Mouse (Mus musculus) C2C12 (cell line): Measurements from ENCODE around the gene Pou2af1. TPM values are rescaled to one million over a fixed set of nuclear protein-coding genes. Genes with fewer than 3 reads are reported as not detected.

ENCODE experiments used
- H3K27me3 ChIP-seq: one replicate; pipeline ENCODE4 v1.6.1; 2011; ENCODE audit not compliant: control insufficient read depth, insufficient read depth, insufficient read length
- H3K36me3 ChIP-seq: one replicate; pipeline ENCODE4 v1.6.1; 2011; ENCODE audit not compliant: control insufficient read depth, insufficient read depth
- H3K4me3 ChIP-seq: one replicate; pipeline ENCODE4 v1.5.1; 2011; ENCODE audit warnings: mild to moderate bottlenecking, control low read depth; ENCODE audit not compliant: poor library complexity, insufficient read depth, severe bottlenecking
- H3K79me2 ChIP-seq: one replicate; pipeline ENCODE4 v1.6.1; 2011; ENCODE audit not compliant: control insufficient read depth, insufficient read depth
- H3K79me3 ChIP-seq: one replicate; pipeline ENCODE4 v1.6.1; 2011; ENCODE audit warnings: low read depth, control low read depth
- H3ac ChIP-seq: one replicate; pipeline ENCODE3; 2011; ENCODE audit warnings: low read depth; ENCODE audit not compliant: control insufficient read depth, insufficient read length
- CEBPB ChIP-seq: IDR thresholded peaks from one replicate; pipeline ENCODE4 v1.6.1; 2011; ENCODE audit warnings: low read depth, mild to moderate bottlenecking, control low read depth, moderate library complexity
- CTCF ChIP-seq: IDR thresholded peaks from one replicate; pipeline ENCODE4 v1.5.1; 2011; ENCODE audit not compliant: control insufficient read depth, insufficient read depth, insufficient read length
- FOSL1 ChIP-seq: IDR thresholded peaks from one replicate; pipeline ENCODE4 v1.8.0; 2011; ENCODE audit warnings: mild to moderate bottlenecking, low read length; ENCODE audit not compliant: poor library complexity, insufficient read depth, severe bottlenecking
- MAX ChIP-seq: IDR thresholded peaks from one replicate; pipeline ENCODE4 v1.6.1; 2011; ENCODE audit warnings: mild to moderate bottlenecking, control low read depth
- MYOD1 ChIP-seq: IDR thresholded peaks from one replicate; pipeline ENCODE4 v1.6.1; 2011; ENCODE audit warnings: low read depth; ENCODE audit not compliant: control insufficient read depth, insufficient read length
- MYOG ChIP-seq: IDR thresholded peaks from one replicate; pipeline ENCODE4 v1.6.1; 2011; ENCODE audit not compliant: control insufficient read depth, insufficient read length; ENCODE audit errors: extremely low read depth
- USF1 ChIP-seq: IDR thresholded peaks from one replicate; pipeline ENCODE4 v1.6.1; 2011; ENCODE audit warnings: low read depth, mild to moderate bottlenecking, control low read depth, moderate library complexity
- polyA plus RNA-seq: library from polyadenylated mRNA; unstranded; fragments of >200 nt; fragmentation: generic; extraction: Trizol; gene quantifications from one replicate; pipeline ENCODE4 v1.2.1, GENCODE M21; 2012; ENCODE audit warnings: missing spikeins

The Pou2af1 gene
- polyA plus RNA-seq, 1 experiment, result 0.01 TPM

DNA sequence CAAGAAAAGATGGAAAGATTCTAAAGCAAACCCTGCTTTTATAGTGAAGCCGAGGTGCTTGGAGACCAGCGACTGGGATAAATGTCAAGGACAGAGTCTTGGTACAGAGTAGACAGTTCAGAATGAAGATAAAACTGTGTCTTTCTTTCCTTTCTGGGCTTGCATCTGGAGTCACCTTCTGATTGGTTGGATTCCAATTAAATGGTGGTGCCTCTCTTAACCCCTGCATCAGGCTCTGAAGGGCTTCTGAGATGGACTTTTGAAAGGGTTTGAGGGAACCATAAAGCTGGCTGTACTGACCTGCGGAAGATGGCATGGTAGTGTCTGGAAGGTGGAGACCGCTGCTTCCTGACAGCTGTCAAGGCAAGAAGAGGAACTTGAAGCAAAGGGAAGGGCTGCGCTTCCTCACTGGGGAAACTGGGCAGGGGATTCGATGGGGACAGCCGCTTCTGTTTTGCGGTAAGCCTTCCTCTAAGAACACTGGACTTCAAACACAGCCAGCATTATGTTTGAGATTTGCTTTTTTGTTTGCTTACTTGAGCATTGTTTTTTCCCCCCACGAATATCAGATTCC lies 60.2 kb downstream of the Pou2af1 start:
- Histone ChIP-seq H3K36me3 (no peaks in the 10 kb centered on the region), H3K79me3 (no peaks in the 10 kb centered on the region)
- TF ChIP-seq CTCF (no peak), USF1 (no peak), MYOG (no peak), MYOD1 (no peak), FOSL1 (no peak), CEBPB (no peak), MAX (no peak)

GRCm38 (mm10) chr9:51274678-51275077 lies 61.2 kb downstream of the Pou2af1 start:
- Histone ChIP-seq H3K27me3 (peaks cover 8% of the 10 kb centered on the region), H3K36me3 (no peaks in the 10 kb centered on the region), H3ac (no peak overlapping the region), H3K79me3 (no peaks in the 10 kb centered on the region), H3K79me2 (no peaks in the 10 kb centered on the region), H3K4me3 (no peak overlapping the region)
- TF ChIP-seq USF1, result no peak
- TF ChIP-seq CTCF, result no peak
- no peak for TF ChIP-seq MYOD1
- TF ChIP-seq CEBPB, result no peak
- no peak for TF ChIP-seq FOSL1
- no peak for TF ChIP-seq MYOG
- no peak for TF ChIP-seq MAX

More for the DNA sequence above, 60.2 kb downstream of the Pou2af1 start:
- Histone ChIP-seq H3K27me3 (peaks cover 3% of the 10 kb centered on the region), H3K4me3 (no peak overlapping the region), H3K79me2 (no peaks in the 10 kb centered on the region), H3ac (no peak overlapping the region)

DNA sequence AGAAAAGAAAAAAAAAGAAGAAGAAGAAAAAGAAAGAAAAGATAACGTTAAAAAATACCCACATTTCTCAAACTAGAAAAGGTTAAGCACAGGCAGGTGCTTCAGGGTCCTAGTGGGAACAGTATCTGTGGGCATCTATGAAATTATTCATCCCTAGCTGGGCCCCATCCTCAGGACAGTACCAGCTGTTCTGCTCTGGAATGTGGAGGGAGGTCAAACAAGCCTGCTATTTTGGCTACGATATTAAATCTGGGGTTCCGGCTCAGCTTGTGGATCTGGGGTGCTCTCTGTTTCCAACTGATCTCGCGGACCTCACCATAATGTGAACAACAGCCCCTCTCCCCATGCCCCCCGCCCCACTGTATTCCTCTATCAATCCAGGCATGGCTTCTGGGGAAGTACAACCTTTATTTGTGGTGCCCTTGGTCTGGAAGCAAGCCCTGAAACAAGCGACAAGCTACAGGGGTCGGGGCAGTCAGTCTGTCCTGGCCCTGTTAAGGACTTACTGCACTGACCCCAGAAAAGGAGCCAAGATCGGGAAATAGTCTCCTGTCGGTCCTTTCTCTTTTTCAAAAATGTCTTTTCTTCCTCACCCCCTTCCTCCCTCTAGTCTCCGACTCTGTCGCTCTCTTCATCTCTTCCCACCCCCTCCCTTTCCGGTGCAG lies 64.5 kb downstream of the Pou2af1 start:
- no peak for TF ChIP-seq USF1
- TF ChIP-seq FOSL1, result no peak
- no peak for TF ChIP-seq MAX
- no peak for TF ChIP-seq MYOD1
- TF ChIP-seq MYOG, result no peak
- Histone ChIP-seq H3K27me3 (peaks cover 5% of the 10 kb centered on the region), H3K79me2 (no peaks in the 10 kb centered on the region), H3K79me3 (no peaks in the 10 kb centered on the region), H3K36me3 (no peaks in the 10 kb centered on the region), H3ac (no peak overlapping the region), H3K4me3 (peak overlapping the region; percentile 6)

GRCm38 (mm10) chr9:51278500-51279381 lies 65.2 kb downstream of the Pou2af1 start, which contains the start of gene Colca2:
Gene Colca2, minus strand, starts transcription at chr9:51278569.
- H3K79me2 ChIP-seq, result no peaks in the 10 kb centered on the region
- peak within 1 kb of the TSS; percentile 44 for H3ac ChIP-seq
- H3K4me3 ChIP-seq, result peak within 1 kb of the TSS; percentile 6
- no peaks in the 10 kb centered on the region for H3K36me3 ChIP-seq
- TF ChIP-seq CTCF (peak; percentile 32), MAX (no peak), MYOG (no peak), CEBPB (no peak), USF1 (no peak)
- H3K79me3 ChIP-seq, result no peaks in the 10 kb centered on the region
- peaks cover 5% of the 10 kb centered on the region for H3K27me3 ChIP-seq

- TF ChIP-seq MYOD1, result no peak
- peak; percentile 99 for TF ChIP-seq CEBPB
Measured at GRCm38 (mm10) chr9:51286079-51286478, 72.6 kb downstream of the Pou2af1 start.

More at GRCm38 (mm10) chr9:51286079-51286478, 72.6 kb downstream of the Pou2af1 start:
- H3K27me3 ChIP-seq, result no peaks in the 10 kb centered on the region
- H3K79me2 ChIP-seq, result no peaks in the 10 kb centered on the region
- no peaks in the 10 kb centered on the region for H3K79me3 ChIP-seq
- no peak overlapping the region for H3K4me3 ChIP-seq
- H3ac ChIP-seq, result no peak overlapping the region
- no peaks in the 10 kb centered on the region for H3K36me3 ChIP-seq

Other genes with a start within 250 kb of the Pou2af1 start
- gene Sik2, start 204.6 kb upstream of the Pou2af1 start, polyA plus RNA-seq, result 9.1 TPM
- gene Btg4, start 152.8 kb upstream of the Pou2af1 start, polyA plus RNA-seq, result not detected
- gene Layn, start 136.6 kb upstream of the Pou2af1 start, polyA plus RNA-seq, result 28.8 TPM
- gene 4833427G06Rik, start 111.6 kb upstream of the Pou2af1 start, polyA plus RNA-seq, result 2.0 TPM
- gene Gm32742, start 48.2 kb upstream of the Pou2af1 start, polyA plus RNA-seq, result 0.01 TPM
- gene Colca2, start 64.9 kb downstream of the Pou2af1 start, polyA plus RNA-seq, result 0.20 TPM
- not detected for gene 1810046K07Rik, start 115.2 kb downstream of the Pou2af1 start, polyA plus RNA-seq